Mouse (Mus musculus): ENCODE data around the gene Entpd1. TPM values are rescaled to one million over a fixed set of nuclear protein-coding genes. Genes with fewer than 3 reads are reported as not detected.
"Not testable (repeated sequence)": the region's sequence is repeated elsewhere in the genome, so short reads cannot be mapped to it uniquely, and the experiment has no call there.

Gene Entpd1
- 1 to 10 TPM; 5.8 to 9.9 (median 8.2) TPM for total RNA-seq (2022)

- DNase-seq (ENCODE audit: low spot score in 2 of 2) = peak; percentile 86 to 92
Measured at GRCm38 (mm10) chr19:40611830-40612506, at the start of gene Entpd1, which contains the start of gene Tctn3. Gene Entpd1, plus strand, starts transcription at chr19:40612366. Gene Tctn3, minus strand, starts transcription at chr19:40612233.

GRCm38 (mm10) chr19:40563880-40564645 lies 48.1 kb upstream of the Entpd1 start:
- DNase-seq (ENCODE audit: low spot score in 2 of 2) = no peak

GRCm38 (mm10) chr19:40567616-40568015 lies 44.5 kb upstream of the Entpd1 start:
- DNase-seq (ENCODE audit: low spot score in 2 of 2) = no peak

GRCm38 (mm10) chr19:40570726-40571125 lies 41.4 kb upstream of the Entpd1 start:
- no peak for DNase-seq (ENCODE audit: low spot score in 2 of 2)

GRCm38 (mm10) chr19:40575438-40575837 lies 36.7 kb upstream of the Entpd1 start:
- DNase-seq (ENCODE audit: low spot score in 2 of 2) = no peak

- no peak for DNase-seq (ENCODE audit: low spot score in 2 of 2)
Measured at GRCm38 (mm10) chr19:40580902-40581301, 31.3 kb upstream of the Entpd1 start.

- no peak for DNase-seq (ENCODE audit: low spot score in 2 of 2)
Measured at GRCm38 (mm10) chr19:40581662-40582061, 30.5 kb upstream of the Entpd1 start.

- no peak for DNase-seq (ENCODE audit: low spot score in 2 of 2)
Measured at GRCm38 (mm10) chr19:40586908-40587307, 25.3 kb upstream of the Entpd1 start.

GRCm38 (mm10) chr19:40587491-40588292 lies 24.5 kb upstream of the Entpd1 start:
- no peak for DNase-seq (ENCODE audit: low spot score in 2 of 2)

- DNase-seq (ENCODE audit: low spot score in 2 of 2) = peak; percentile 82 to 83
Measured at GRCm38 (mm10) chr19:40588293-40588654, 23.9 kb upstream of the Entpd1 start, which contains the start of gene Aldh18a1. Gene Aldh18a1, minus strand, starts transcription at chr19:40588463.

GRCm38 (mm10) chr19:40588847-40589529 lies 23.2 kb upstream of the Entpd1 start:
- peak; percentile 77 to 79 for DNase-seq (ENCODE audit: low spot score in 2 of 2)

- DNase-seq (ENCODE audit: low spot score in 2 of 2) = no peak
Measured at GRCm38 (mm10) chr19:40589530-40589880, 22.7 kb upstream of the Entpd1 start.

- DNase-seq (ENCODE audit: low spot score in 2 of 2) = no peak
Measured at GRCm38 (mm10) chr19:40595231-40595630, 16.9 kb upstream of the Entpd1 start.

- DNase-seq (ENCODE audit: low spot score in 2 of 2) = no peak
Measured at GRCm38 (mm10) chr19:40595831-40596230, 16.3 kb upstream of the Entpd1 start.

GRCm38 (mm10) chr19:40600846-40601245 lies 11.3 kb upstream of the Entpd1 start:
- DNase-seq (ENCODE audit: low spot score in 2 of 2) = not testable (repeated sequence)

- no peak for DNase-seq (ENCODE audit: low spot score in 2 of 2)
Measured at GRCm38 (mm10) chr19:40601870-40602269, 10.3 kb upstream of the Entpd1 start.

- no peak for DNase-seq (ENCODE audit: low spot score in 2 of 2)
Measured at GRCm38 (mm10) chr19:40605189-40605588, 7.0 kb upstream of the Entpd1 start.

- no peak for DNase-seq (ENCODE audit: low spot score in 2 of 2)
Measured at GRCm38 (mm10) chr19:40607676-40608075, 4.5 kb upstream of the Entpd1 start.

GRCm38 (mm10) chr19:40614811-40615210 lies 2.6 kb downstream of the Entpd1 start:
- DNase-seq (ENCODE audit: low spot score in 2 of 2) = no peak

- DNase-seq (ENCODE audit: low spot score in 2 of 2) = no peak
Measured at GRCm38 (mm10) chr19:40616021-40616420, 3.9 kb downstream of the Entpd1 start.

- not testable (repeated sequence) for DNase-seq (ENCODE audit: low spot score in 2 of 2)
Measured at GRCm38 (mm10) chr19:40621616-40622015, 9.4 kb downstream of the Entpd1 start.
